In genomic region chr14:52279747-52280120, GRCm38 (mm10) we compare ENCODE assay signal across 8 mouse cellular contexts. TPM values are rescaled to one million over a fixed set of nuclear protein-coding genes. Genes with fewer than 3 reads are reported as not detected.
DNase-seq lines count a peak whose midpoint lies in the region; ATAC-seq and TF ChIP-seq lines count a peak whose summit lies in the region.

No protein-coding gene starts in this region.

- WGBS in thymus, adult 2 months, result 1% methylated on average over 21 of the region's 21 CpGs
- WGBS in liver, embryonic 11.5 days, result 2% methylated on average over 21 of the region's 21 CpGs

- ATAC-seq in liver, embryonic 11.5 days (replicated peaks; ENCODE audit: low FRiP score), result peak; percentile 22
- no peak for ATAC-seq in activated CD4-positive, CD25-positive, alpha-beta regulatory T cell, adult 4 months

- no peak for TF ChIP-seq POLR2A in thymus, adult 2 months (IDR thresholded peaks at IDR 0.05; ENCODE audit: control insufficient read depth, extremely low read depth, insufficient read depth, low read length, poor library complexity)

- no peaks in the 10 kb centered on the region for H3K36me3 ChIP-seq in thymus, adult 2 months (ENCODE audit: control insufficient read depth, insufficient read depth, low read length)
- H3K36me3 ChIP-seq in liver, embryonic 11.5 days (ENCODE audit: control insufficient read depth, insufficient read depth, low read length), result no peaks in the 10 kb centered on the region

- no peak for TF ChIP-seq CTCF in thymus, adult 2 months (IDR thresholded peaks at IDR 0.05; ENCODE audit: borderline replicate concordance, control insufficient read depth, extremely low read depth, insufficient read depth, low read length, poor library complexity)

- DNase-seq in adrenal gland, postnatal 25 days, result peak; percentile 32
- DNase-seq in adrenal gland, adult 18-20 months (ENCODE audit: low spot score in 2 of 2), result no peak
- no peak for DNase-seq in thymus, adult 2 months
- no peak for DNase-seq in thymus, postnatal 0 days (ENCODE audit: low spot score)
- DNase-seq in liver, embryonic 11.5 days (ENCODE audit: low spot score), result no peak
- DNase-seq in left cerebral cortex, postnatal 14 days (ENCODE audit: low spot score in 2 of 2), result no peak
- no peak for DNase-seq in frontal cortex, adult 2 months (ENCODE audit: extremely low spot score in 1 of 2, low spot score in 1 of 2)

- H3K27ac ChIP-seq in thymus, adult 2 months (ENCODE audit: control insufficient read depth, insufficient read depth, low read length), result peak overlapping the region; percentile 75
- H3K27ac ChIP-seq in liver, embryonic 11.5 days (ENCODE audit: low read depth, low read length), result peak overlapping the region; percentile 78; the same call in 1 of the 2 replicates

- H3K4me2 ChIP-seq in liver, embryonic 11.5 days, result peak overlapping the region; percentile 73

- no peaks in the 10 kb centered on the region for H3K9me3 ChIP-seq in liver, embryonic 11.5 days (ENCODE audit: control insufficient read depth, low read length)

- intact Hi-C loops in left cerebral cortex, postnatal 14 days (cut with DNase I), result no loop called here

- no peaks in the 10 kb centered on the region for H3K4me1 ChIP-seq in thymus, adult 2 months (replicated peaks; ENCODE audit: control insufficient read depth, insufficient read depth, low read length)
- peaks cover 14% of the 10 kb centered on the region for H3K4me1 ChIP-seq in liver, embryonic 11.5 days (replicated peaks; ENCODE audit: control insufficient read depth, insufficient read depth, low read length)

- no peaks in the 10 kb centered on the region for H3K27me3 ChIP-seq in thymus, adult 2 months (ENCODE audit: control insufficient read depth, insufficient read depth, low read length)
- no peaks in the 10 kb centered on the region for H3K27me3 ChIP-seq in liver, embryonic 11.5 days (replicated peaks; ENCODE audit: control insufficient read depth, insufficient read depth, low read length)

- H3K9ac ChIP-seq in liver, embryonic 11.5 days (ENCODE audit: low read depth, low read length), result peak overlapping the region; percentile 94

- H3K4me3 ChIP-seq in thymus, adult 2 months (ENCODE audit: control insufficient read depth, insufficient read depth, low read length), result peak overlapping the region; percentile 64
- peak overlapping the region; percentile 86 for H3K4me3 ChIP-seq in liver, embryonic 11.5 days (ENCODE audit: low read depth, low read length)

RNA-seq across cellular contexts. Expression of gene Rab2b, which starts 0.4 kb away (rescaled TPM):
- total RNA-seq in adrenal gland, postnatal 25 days (2021), result 35.7 and 37.8 TPM in 2 replicates
- total RNA-seq in adrenal gland, adult 18-20 months (2021), result 10 to 100 TPM; 31.4 to 37.6 TPM
- polyA plus RNA-seq in thymus, adult 2 months (2012; rRNA removed), result 12.8 and 15.3 TPM in 2 replicates
- 10.9 and 13.2 TPM in 2 replicates for polyA plus RNA-seq in thymus, postnatal 0 days (2015; fragmentation: Nextera tagmentation; extraction: Ambion mirVana)
- polyA plus RNA-seq in liver, embryonic 11.5 days (2014; fragmentation: Nextera tagmentation; extraction: Ambion mirVana), result 9.8 and 10.6 TPM in 2 replicates
- 10 to 100 TPM; 14.5 to 17.3 TPM for polyA plus RNA-seq in activated CD4-positive, CD25-positive, alpha-beta regulatory T cell, adult 4 months (2017; shearing (Covaris generic))
- 10 to 100 TPM; 34.7 to 35.3 TPM for total RNA-seq in left cerebral cortex, postnatal 14 days (2021)
- polyA plus RNA-seq in frontal cortex, adult 2 months (2012; rRNA removed), result 48.0 and 50.4 TPM in 2 replicates

RNA-seq across cellular contexts. Expression of gene Tox4, which starts 0.8 kb away (rescaled TPM):
- total RNA-seq in adrenal gland, postnatal 25 days (2021), result 39.7 and 51.3 TPM in 2 replicates
- 10 to 100 TPM; 64.5 to 66.0 TPM for total RNA-seq in adrenal gland, adult 18-20 months (2021)
- 73.5 and 96.7 TPM in 2 replicates for polyA plus RNA-seq in thymus, adult 2 months (2012; rRNA removed)
- polyA plus RNA-seq in thymus, postnatal 0 days (2015; fragmentation: Nextera tagmentation; extraction: Ambion mirVana), result 45.0 and 46.0 TPM in 2 replicates
- polyA plus RNA-seq in liver, embryonic 11.5 days (2014; fragmentation: Nextera tagmentation; extraction: Ambion mirVana), result 35.7 and 44.6 TPM in 2 replicates
- 10 to 100 TPM; 66.0 to 76.9 TPM for polyA plus RNA-seq in activated CD4-positive, CD25-positive, alpha-beta regulatory T cell, adult 4 months (2017; shearing (Covaris generic))
- total RNA-seq in left cerebral cortex, postnatal 14 days (2021), result 10 to 100 TPM; 61.4 to 62.6 TPM
- polyA plus RNA-seq in frontal cortex, adult 2 months (2012; rRNA removed), result 33.3 and 39.7 TPM in 2 replicates

RNA-seq across cellular contexts. Expression of gene Chd8, which starts 22.2 kb away (rescaled TPM):
- total RNA-seq in adrenal gland, postnatal 25 days (2021), result 104 and 109 TPM in 2 replicates
- total RNA-seq in adrenal gland, adult 18-20 months (2021), result 10 to 100 TPM; 69.1 to 80.0 TPM
- polyA plus RNA-seq in thymus, adult 2 months (2012; rRNA removed), result 66.6 and 70.2 TPM in 2 replicates
- 31.9 and 40.1 TPM in 2 replicates for polyA plus RNA-seq in thymus, postnatal 0 days (2015; fragmentation: Nextera tagmentation; extraction: Ambion mirVana)
- polyA plus RNA-seq in liver, embryonic 11.5 days (2014; fragmentation: Nextera tagmentation; extraction: Ambion mirVana), result 34.5 and 38.0 TPM in 2 replicates
- 10 to 100 TPM; 58.3 to 58.5 TPM for polyA plus RNA-seq in activated CD4-positive, CD25-positive, alpha-beta regulatory T cell, adult 4 months (2017; shearing (Covaris generic))
- total RNA-seq in left cerebral cortex, postnatal 14 days (2021), result 100 to 1,000 TPM; 107 to 111 TPM
- polyA plus RNA-seq in frontal cortex, adult 2 months (2012; rRNA removed), result 60.2 and 62.5 TPM in 2 replicates

RNA-seq across cellular contexts. Expression of gene Mettl3, which starts 25.2 kb away (rescaled TPM):
- total RNA-seq in adrenal gland, postnatal 25 days (2021), result 54.4 and 64.8 TPM in 2 replicates
- total RNA-seq in adrenal gland, adult 18-20 months (2021), result 10 to 100 TPM; 36.6 to 46.3 TPM
- 51.4 and 54.2 TPM in 2 replicates for polyA plus RNA-seq in thymus, adult 2 months (2012; rRNA removed)
- 33.9 and 37.6 TPM in 2 replicates for polyA plus RNA-seq in thymus, postnatal 0 days (2015; fragmentation: Nextera tagmentation; extraction: Ambion mirVana)
- 44.7 and 52.2 TPM in 2 replicates for polyA plus RNA-seq in liver, embryonic 11.5 days (2014; fragmentation: Nextera tagmentation; extraction: Ambion mirVana)
- 10 to 100 TPM; 32.3 to 33.8 TPM for polyA plus RNA-seq in activated CD4-positive, CD25-positive, alpha-beta regulatory T cell, adult 4 months (2017; shearing (Covaris generic))
- total RNA-seq in left cerebral cortex, postnatal 14 days (2021), result 10 to 100 TPM; 35.2 to 35.3 TPM
- polyA plus RNA-seq in frontal cortex, adult 2 months (2012; rRNA removed), result 36.2 and 39.2 TPM in 2 replicates

RNA-seq across cellular contexts. Expression of gene Sall2, which starts 48.8 kb away (rescaled TPM):
- 8.7 and 9.5 TPM in 2 replicates for total RNA-seq in adrenal gland, postnatal 25 days (2021)
- total RNA-seq in adrenal gland, adult 18-20 months (2021), result 1 to 10 TPM; 4.6 to 5.2 TPM
- polyA plus RNA-seq in thymus, adult 2 months (2012; rRNA removed), result 23.3 and 24.7 TPM in 2 replicates
- polyA plus RNA-seq in thymus, postnatal 0 days (2015; fragmentation: Nextera tagmentation; extraction: Ambion mirVana), result 6.2 and 7.3 TPM in 2 replicates
- 9.8 and 11.6 TPM in 2 replicates for polyA plus RNA-seq in liver, embryonic 11.5 days (2014; fragmentation: Nextera tagmentation; extraction: Ambion mirVana)
- 1 to 10 TPM; 2.9 to 4.1 TPM for polyA plus RNA-seq in activated CD4-positive, CD25-positive, alpha-beta regulatory T cell, adult 4 months (2017; shearing (Covaris generic))
- total RNA-seq in left cerebral cortex, postnatal 14 days (2021), result 10 to 100 TPM; 32.7 to 37.1 TPM
- 38.1 and 39.0 TPM in 2 replicates for polyA plus RNA-seq in frontal cortex, adult 2 months (2012; rRNA removed)
